ENCODE assay signal across 40 mouse cellular contexts in genomic region chr1:87467469-87467868, GRCm38 (mm10). TPM values are rescaled to one million over a fixed set of nuclear protein-coding genes. Genes with fewer than 3 reads are reported as not detected.
A peak's percentile ranks its signal among the peaks of the same experiment; 100 is the strongest.
DNase-seq lines count a peak whose midpoint lies in the region; ATAC-seq and TF ChIP-seq lines count a peak whose summit lies in the region.
"Had no signal": no experiment of that assay in that cellular context is flagged by ENCODE, and none has a peak within 500 bp of the region (broad histone marks: within the 10 kb centered on the region; RNA-seq: fewer than 3 reads in every experiment).

No protein-coding gene starts in this region.

- WGBS in kidney, embryonic 16.5 days, result 42% methylated on average over 9 of the region's 9 CpGs
- 57% methylated on average over 9 of the region's 9 CpGs for WGBS in liver, embryonic 14.5 days (ENCODE audit: insufficient replicate concordance)
- 63% methylated on average over 9 of the region's 9 CpGs for WGBS in forebrain, embryonic 15.5 days

- no peaks in the 10 kb centered on the region for H3K4me1 ChIP-seq in kidney, embryonic 16.5 days (ENCODE audit: insufficient read depth, low read length)
- H3K4me1 ChIP-seq in liver, embryonic 14.5 days (replicated peaks; ENCODE audit: control insufficient read depth in 2 of 2, insufficient read depth in 2 of 2, low read length in 1 of 2), result no peaks in the 10 kb centered on the region
- no peaks in the 10 kb centered on the region for H3K4me1 ChIP-seq in forebrain, embryonic 15.5 days
- H3K4me1 ChIP-seq: embryonic facial prominence, embryonic 12.5 days; heart, embryonic 12.5 days; hindbrain, embryonic 13.5 days; midbrain, embryonic 12.5 days had no signal

- no peaks in the 10 kb centered on the region for H3K36me3 ChIP-seq in kidney, embryonic 16.5 days (ENCODE audit: insufficient read depth, low read length)
- no peaks in the 10 kb centered on the region for H3K36me3 ChIP-seq in liver, embryonic 14.5 days (replicated peaks; ENCODE audit: control insufficient read depth, insufficient read depth, low read depth)
- no peaks in the 10 kb centered on the region for H3K36me3 ChIP-seq in forebrain, embryonic 15.5 days
- H3K36me3 ChIP-seq: embryonic facial prominence, embryonic 12.5 days; forebrain, embryonic 10.5 days; heart, embryonic 12.5 days; hindbrain, embryonic 13.5 days; limb, embryonic 15.5 days; midbrain, embryonic 12.5 days had no signal

- no peak for DNase-seq in kidney, postnatal 14 days
- no peak for DNase-seq in liver, embryonic 14.5 days (ENCODE audit: low read depth in 3 of 3, low spot score in 3 of 3)
- no peak for DNase-seq in liver
- DNase-seq in left cerebral cortex, adult 8-10 months (ENCODE audit: low spot score in 2 of 2), result no peak
- DNase-seq: adrenal gland, postnatal 14 days; cerebellum, adult 11-12 months; cerebellum, adult 9-11 months; embryo, embryonic 11 days; forebrain, postnatal 0 days; gastrocnemius, postnatal 10 days; heart, postnatal 4 days; kidney, adult 11 months; lung, embryonic 14.5 days; lung, postnatal 14 days; spleen, adult 18-20 months; thymus, postnatal 14 days had no signal

- no peak overlapping the region for H3K9ac ChIP-seq in kidney, embryonic 16.5 days (replicated peaks; ENCODE audit: low read length)
- H3K9ac ChIP-seq in liver, embryonic 14.5 days (replicated peaks), result no peak overlapping the region
- H3K9ac ChIP-seq in forebrain, embryonic 15.5 days (replicated peaks), result no peak overlapping the region
- H3K9ac ChIP-seq: embryonic facial prominence, embryonic 12.5 days; forebrain, postnatal 0 days; heart, embryonic 12.5 days; hindbrain, embryonic 13.5 days; limb, embryonic 15.5 days; lung, embryonic 14.5 days; midbrain, embryonic 12.5 days had no signal

- no peak for ATAC-seq in kidney, embryonic 16.5 days (ENCODE audit: low FRiP score, low TSS enrichment)
- no peak for ATAC-seq in liver, embryonic 14.5 days (ENCODE audit: insufficient read depth)
- peak; percentile 66 for ATAC-seq in erythroblast, adult 5-6 weeks (replicated peaks; ENCODE audit: low FRiP score, poor library complexity, severe bottlenecking)
- 0 out of 2 replicates have a peak, but pooled peaks have one; percentile 37 for ATAC-seq in megakaryocyte-erythroid progenitor cell, adult 5-6 weeks (replicated peaks; ENCODE audit: low FRiP score, low TSS enrichment, poor library complexity, severe bottlenecking)
- ATAC-seq in forebrain, embryonic 15.5 days (replicated peaks), result no peak
- ATAC-seq: forebrain, postnatal 0 days; inflammation-experienced regulatory T-cells, adult 6 months had no signal

- no peak overlapping the region for H3K27ac ChIP-seq in kidney, embryonic 16.5 days (ENCODE audit: low read length)
- no peak overlapping the region for H3K27ac ChIP-seq in liver, embryonic 14.5 days
- H3K27ac ChIP-seq in forebrain, embryonic 15.5 days (replicated peaks), result no peak overlapping the region
- H3K27ac ChIP-seq: embryonic facial prominence, embryonic 12.5 days; forebrain, embryonic 10.5 days; hindbrain, embryonic 13.5 days; layer of hippocampus, adult 2 months; left cerebral cortex, adult 2 months; limb, embryonic 15.5 days; midbrain, embryonic 12.5 days had no signal

- no peak overlapping the region for H3K4me3 ChIP-seq in kidney, embryonic 16.5 days (ENCODE audit: low read length)
- H3K4me3 ChIP-seq in liver, embryonic 14.5 days (ENCODE audit: insufficient read depth in 1 of 2, low read depth in 2 of 2, low read length in 2 of 2), result no peak overlapping the region
- no peak overlapping the region for H3K4me3 ChIP-seq in forebrain, embryonic 15.5 days
- H3K4me3 ChIP-seq: embryonic facial prominence, embryonic 12.5 days; forebrain, embryonic 10.5 days; heart, embryonic 12.5 days; hindbrain, embryonic 13.5 days; layer of hippocampus, adult 2 months; left cerebral cortex, adult 2 months; limb, embryonic 15.5 days; midbrain, embryonic 12.5 days; myocyte had no signal

- TF ChIP-seq EP300 in liver, embryonic 14.5 days (IDR thresholded peaks at IDR 0.05; ENCODE audit: low read depth), result no peak

- no peaks in the 10 kb centered on the region for H3K9me3 ChIP-seq in kidney, embryonic 16.5 days (ENCODE audit: low read length)
- no peaks in the 10 kb centered on the region for H3K9me3 ChIP-seq in liver, embryonic 14.5 days (ENCODE audit: control insufficient read depth, low read length)
- H3K9me3 ChIP-seq in forebrain, embryonic 15.5 days, result no peaks in the 10 kb centered on the region
- H3K9me3 ChIP-seq: embryonic facial prominence, embryonic 12.5 days; forebrain, embryonic 10.5 days; heart, embryonic 12.5 days; hindbrain, embryonic 13.5 days; limb, embryonic 15.5 days; midbrain, embryonic 12.5 days had no signal

- H3K27me3 ChIP-seq in kidney, embryonic 16.5 days (ENCODE audit: insufficient read depth, low read length), result peaks cover 2% of the 10 kb centered on the region; the same call in 1 of the 2 replicates
- no peaks in the 10 kb centered on the region for H3K27me3 ChIP-seq in liver, embryonic 14.5 days (ENCODE audit: control insufficient read depth, insufficient read depth, low read length)
- no peaks in the 10 kb centered on the region for H3K27me3 ChIP-seq in forebrain, embryonic 15.5 days
- H3K27me3 ChIP-seq: embryonic facial prominence, embryonic 12.5 days; hindbrain, embryonic 13.5 days; limb, embryonic 15.5 days had no signal

- TF ChIP-seq CTCF in liver, embryonic 14.5 days (IDR thresholded peaks at IDR 0.05; ENCODE audit: low read depth), result no peak

- H3K4me2 ChIP-seq in kidney, embryonic 16.5 days (replicated peaks; ENCODE audit: low read depth, low read length), result peak overlapping the region; percentile 27; the same call in 1 of the 2 replicates
- peak overlapping the region; percentile 28 for H3K4me2 ChIP-seq in liver, embryonic 14.5 days (ENCODE audit: low read depth)
- no peak overlapping the region for H3K4me2 ChIP-seq in forebrain, embryonic 15.5 days (replicated peaks)
- H3K4me2 ChIP-seq: embryonic facial prominence, embryonic 12.5 days; heart, embryonic 12.5 days; hindbrain, embryonic 13.5 days; limb, embryonic 15.5 days; lung, embryonic 14.5 days; midbrain, embryonic 12.5 days had no signal

RNA-seq across cellular contexts. Expression of gene Snorc, which starts 2.6 kb away (rescaled TPM):
- not detected in 2 replicates for polyA plus RNA-seq in kidney, embryonic 16.5 days (2015; fragmentation: Nextera tagmentation; extraction: Ambion mirVana)
- not detected in 2 replicates for polyA plus RNA-seq in liver, embryonic 14.5 days (2012; rRNA removed)
- not detected in 2 replicates for polyA plus RNA-seq in liver, embryonic 14.5 days (2014; fragmentation: Nextera tagmentation; extraction: Ambion mirVana)
- not detected in 2 replicates for total RNA-seq in erythroblast, adult 5-6 weeks (2015; ENCODE audit: low replicate concordance)
- not detected in 2 replicates for total RNA-seq in erythroblast, adult 5-6 weeks (2017; ENCODE audit: low replicate concordance)
- not detected in 2 replicates for total RNA-seq in megakaryocyte-erythroid progenitor cell, adult 5-6 weeks (2014; fragmentation: Nextera tagmentation)
- not detected in 2 replicates for total RNA-seq in megakaryocyte-erythroid progenitor cell, adult 5-6 weeks (2017)
- 0.45 TPM in 1 of 2 replicates, not detected in the other for polyA plus RNA-seq in forebrain, embryonic 15.5 days (2015; fragmentation: Nextera tagmentation; extraction: Ambion mirVana)
- total RNA-seq in left cerebral cortex, adult 8-10 months (2022), result 1 to 10 TPM in 1 of 4 experiments, not detected in 3; 1.2 TPM
- total RNA-seq: adrenal gland, postnatal 14 days; forebrain, postnatal 0 days; gastrocnemius, postnatal 10 days; granulocyte monocyte progenitor cell, adult 5-6 weeks; heart, postnatal 4 days; layer of hippocampus, adult 2 months; layer of hippocampus, postnatal 14 days; left cerebral cortex, postnatal 36 days; midbrain, postnatal 0 days; neutrophil, adult 5-6 weeks had no signal
- polyA plus RNA-seq: C2C12; forebrain, embryonic 10.5 days; heart, embryonic 12.5 days; heart, postnatal 0 days; inflammation-experienced regulatory T-cells, adult 6 months; kidney, embryonic 14.5 days; lung, embryonic 14.5 days; midbrain, embryonic 12.5 days; myocyte; stomach, embryonic 16.5 days; urinary bladder, adult 2 months had no signal

RNA-seq across cellular contexts. Expression of gene Neu2, which starts 42.2 kb away (rescaled TPM):
- polyA plus RNA-seq in kidney, embryonic 16.5 days (2015; fragmentation: Nextera tagmentation; extraction: Ambion mirVana), result 0.84 and 1.2 TPM in 2 replicates
- polyA plus RNA-seq in liver, embryonic 14.5 days (2012; rRNA removed), result 0.28 and 0.37 TPM in 2 replicates
- polyA plus RNA-seq in liver, embryonic 14.5 days (2014; fragmentation: Nextera tagmentation; extraction: Ambion mirVana), result 0.20 and 0.54 TPM in 2 replicates
- total RNA-seq in erythroblast, adult 5-6 weeks (2015; ENCODE audit: low replicate concordance), result not detected in 2 replicates
- not detected in 2 replicates for total RNA-seq in erythroblast, adult 5-6 weeks (2017; ENCODE audit: low replicate concordance)
- total RNA-seq in megakaryocyte-erythroid progenitor cell, adult 5-6 weeks (2014; fragmentation: Nextera tagmentation), result not detected in 2 replicates
- not detected in 2 replicates for total RNA-seq in megakaryocyte-erythroid progenitor cell, adult 5-6 weeks (2017)
- 0.62 TPM in 1 of 2 replicates, not detected in the other for polyA plus RNA-seq in forebrain, embryonic 15.5 days (2015; fragmentation: Nextera tagmentation; extraction: Ambion mirVana)
- total RNA-seq in left cerebral cortex, adult 8-10 months (2022), result 1 to 10 TPM; 6.7 to 8.0 (median 7.6) TPM
- total RNA-seq: adrenal gland, postnatal 14 days; granulocyte monocyte progenitor cell, adult 5-6 weeks; heart, postnatal 4 days; neutrophil, adult 5-6 weeks had no signal
- polyA plus RNA-seq: C2C12; embryonic facial prominence, embryonic 12.5 days; forebrain, embryonic 10.5 days; heart, embryonic 12.5 days; heart, postnatal 0 days; inflammation-experienced regulatory T-cells, adult 6 months; limb, embryonic 15.5 days; midbrain, embryonic 12.5 days had no signal

Comparison
In these comparisons a context has a peak if more than half of its experiments do, and no peak if none do; other contexts are left out.
1. ATAC-seq: peak in erythroblast, adult 5-6 weeks (single experiment) and megakaryocyte-erythroid progenitor cell, adult 5-6 weeks (single experiment); none in kidney, embryonic 16.5 days (single experiment), liver, embryonic 14.5 days (single experiment) and forebrain, embryonic 15.5 days (single experiment).
2. RNA of gene Neu2, which starts 42.2 kb away (total RNA-seq): 6.7 to 8.0 TPM in left cerebral cortex, adult 8-10 months; not detected in erythroblast, adult 5-6 weeks and not detected in megakaryocyte-erythroid progenitor cell, adult 5-6 weeks; every median in the first group is over 4 times any median in the second.